Mouse (Mus musculus) lung, adult 18-20 months (tissue): ENCODE data around the gene Slco4c1.

Experiments
- DNase-seq, 2 experiments: peaks; one replicate each; pipeline ENCODE4 v3.0.0; 2022; ENCODE audit warnings: mixed read lengths in 2 of 2

Slco4c1 gene

DNA sequence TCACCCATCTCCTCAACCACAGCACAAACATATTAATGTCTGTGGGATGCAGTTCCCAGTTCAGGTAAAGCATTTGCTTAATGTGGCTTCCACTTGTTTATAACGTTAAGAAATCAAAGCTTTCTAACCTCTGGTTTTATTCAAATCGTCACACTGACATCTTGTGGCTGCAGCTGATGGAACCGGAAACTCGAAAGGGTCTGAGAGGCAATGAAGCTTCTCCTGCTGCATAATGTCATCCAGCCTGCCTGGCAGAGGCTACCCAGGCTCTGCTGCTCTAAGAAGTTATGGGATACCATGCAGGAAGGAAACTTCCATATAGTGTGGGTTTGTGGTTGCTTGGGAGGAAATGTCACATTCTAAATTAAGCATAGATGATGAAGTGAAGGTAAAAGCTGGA is 103.7 kb downstream of the Slco4c1 start:
- no peak for DNase-seq

- no peak for DNase-seq
Observed at GRCm38 (mm10) chr1:96766535-96766934, 105.4 kb downstream of the Slco4c1 start.
